Mouse (Mus musculus) ES-E14 (cell line): ENCODE results near the gene Sae1.

Experiments
- HCFC1 ChIP-seq: IDR thresholded peaks from 2 replicates; pipeline ENCODE4 v1.6.1; 2012; ENCODE audit warnings: low read length, inconsistent platforms, borderline replicate concordance; ENCODE audit not compliant: insufficient read depth
- MAFK ChIP-seq: IDR thresholded peaks from 2 replicates; pipeline ENCODE4 v1.6.1; 2014; ENCODE audit warnings: mild to moderate bottlenecking, low read depth, low read length, inconsistent platforms; ENCODE audit not compliant: insufficient read depth
- ZC3H11A ChIP-seq: IDR thresholded peaks from 2 replicates; pipeline ENCODE4 v1.6.1; 2012; ENCODE audit warnings: low read depth, mild to moderate bottlenecking, inconsistent platforms, low read length, borderline replicate concordance
- ZNF384 ChIP-seq: IDR thresholded peaks from 2 replicates; pipeline ENCODE4 v1.6.1; 2012; ENCODE audit warnings: low read depth, low read length, inconsistent platforms

GRCm38 (mm10) chr7:16399098-16399819 is 11.7 kb upstream of the Sae1 start:
- no peak for TF ChIP-seq MAFK
- no peak for TF ChIP-seq HCFC1
- TF ChIP-seq ZNF384 = no peak
- TF ChIP-seq ZC3H11A = no peak
